Mouse (Mus musculus) heart, adult 11 months (tissue): ENCODE data around the gene Lpar2.

Experiments
- DNase-seq: peaks from one replicate; pipeline ENCODE4 v3.0.0; 2022

Gene Lpar2

GRCm38 (mm10) chr8:69822386-69823191 lies at the start of gene Lpar2:
TSS of gene Lpar2 (plus strand) at chr8:69822429.
- peak; percentile 94 for DNase-seq

GRCm38 (mm10) chr8:69774503-69775148 lies 47.6 kb upstream of the Lpar2 start, which contains the start of gene Gm20422:
TSS of gene Gm20422 (minus strand) at chr8:69774886.
- peak; percentile 99 for DNase-seq

DNA sequence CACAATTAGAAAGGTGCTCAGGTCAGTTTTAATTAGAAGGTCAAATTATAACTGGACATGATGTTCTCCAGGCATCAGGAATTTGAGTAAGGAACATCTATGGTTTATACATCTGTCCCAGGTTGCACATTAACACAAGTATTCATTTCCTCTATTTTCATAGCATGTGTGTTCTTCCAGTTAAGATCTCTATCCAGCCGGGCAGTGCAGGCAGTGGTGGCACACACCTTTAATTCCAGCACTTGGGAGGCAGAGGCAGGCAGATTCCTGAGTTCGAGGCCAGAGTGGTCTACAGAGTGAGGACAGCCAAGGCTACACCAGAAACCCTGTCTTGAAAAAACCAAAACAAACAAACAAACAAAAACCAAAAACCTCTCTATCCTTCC lies 47.1 kb upstream of the Lpar2 start:
- DNase-seq, result no peak

DNA sequence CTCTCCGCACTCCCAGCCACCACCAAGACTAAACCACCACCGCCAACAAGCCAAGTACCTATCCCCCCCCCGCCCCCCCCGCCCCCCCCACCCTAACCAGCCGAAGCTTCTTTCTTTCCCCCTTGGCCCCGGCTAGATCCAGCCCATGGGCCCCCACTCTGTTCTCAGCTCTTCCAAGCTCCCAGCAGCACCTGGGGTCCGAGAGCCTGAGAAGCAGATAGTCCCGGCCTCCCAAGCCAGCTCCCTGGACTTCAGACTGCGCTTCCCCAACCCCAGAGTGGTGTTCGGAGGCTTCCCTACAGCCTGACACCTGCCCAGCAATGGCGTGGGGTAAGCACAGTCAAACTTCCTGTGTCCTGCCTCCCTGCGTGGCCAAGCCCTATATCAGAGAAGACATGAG lies 45.1 kb upstream of the Lpar2 start:
- DNase-seq, result peak; percentile 79

DNA sequence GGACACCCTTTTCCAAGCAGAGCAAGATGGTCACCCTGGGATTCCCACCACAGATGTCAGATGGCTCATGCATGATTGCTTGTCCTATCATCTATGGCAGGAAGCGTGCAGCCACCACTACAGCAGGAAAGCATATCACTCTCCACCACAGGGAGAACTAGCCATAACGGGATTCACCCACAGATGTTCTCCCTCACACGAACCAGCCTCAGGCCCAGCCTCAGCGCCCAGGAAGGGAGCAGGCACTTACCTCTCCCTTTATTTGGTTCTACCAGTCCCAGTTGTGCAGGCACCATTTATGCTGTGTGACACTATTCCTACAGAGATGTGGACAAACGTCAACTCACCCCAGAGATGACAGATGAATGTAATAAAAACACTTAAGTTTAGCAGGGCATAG lies 33.1 kb upstream of the Lpar2 start:
- DNase-seq, result peak; percentile 69

- DNase-seq, result peak; percentile 71
Measured at GRCm38 (mm10) chr8:69789731-69790130, 32.5 kb upstream of the Lpar2 start.

- DNase-seq, result peak; percentile 66
Measured at GRCm38 (mm10) chr8:69790364-69790763, 31.9 kb upstream of the Lpar2 start.

DNA sequence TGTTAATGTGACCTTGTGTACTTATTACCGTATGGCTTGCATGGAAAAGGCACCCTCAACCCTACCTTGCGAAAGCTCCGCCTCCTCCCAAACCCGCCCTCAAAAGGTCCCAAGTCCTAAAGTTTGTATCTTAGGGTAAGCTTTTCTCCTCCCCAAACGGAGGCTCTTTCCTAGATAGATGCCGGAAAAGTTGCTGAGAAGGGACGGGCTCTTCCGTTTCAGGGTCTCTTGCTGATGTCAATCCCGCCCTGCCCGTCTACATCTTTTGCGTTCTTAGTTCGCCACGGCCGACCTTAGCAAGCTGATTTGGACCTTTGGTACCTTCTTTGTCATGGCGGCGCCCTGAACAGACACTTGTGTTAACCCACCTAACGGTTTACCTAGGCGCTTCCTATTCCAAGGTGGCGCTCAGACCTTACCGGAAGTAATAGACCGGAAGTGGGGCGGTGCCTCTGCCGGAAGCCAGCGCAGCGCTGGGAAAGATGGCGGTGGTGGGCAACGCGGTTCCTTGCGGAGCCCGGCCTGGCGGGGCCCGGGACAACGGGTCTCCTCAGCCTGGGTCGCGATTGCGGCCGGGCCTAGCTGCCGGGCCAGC lies 31.4 kb upstream of the Lpar2 start, which contains the start of the genes Atp13a1 and Zfp866:
TSS of gene Atp13a1 (plus strand) at position 391 of the 595 bp plus-strand sequence.
TSS of gene Zfp866 (minus strand) at position 406 of the 595 bp plus-strand sequence.
- peak; percentile 98 for DNase-seq

DNA sequence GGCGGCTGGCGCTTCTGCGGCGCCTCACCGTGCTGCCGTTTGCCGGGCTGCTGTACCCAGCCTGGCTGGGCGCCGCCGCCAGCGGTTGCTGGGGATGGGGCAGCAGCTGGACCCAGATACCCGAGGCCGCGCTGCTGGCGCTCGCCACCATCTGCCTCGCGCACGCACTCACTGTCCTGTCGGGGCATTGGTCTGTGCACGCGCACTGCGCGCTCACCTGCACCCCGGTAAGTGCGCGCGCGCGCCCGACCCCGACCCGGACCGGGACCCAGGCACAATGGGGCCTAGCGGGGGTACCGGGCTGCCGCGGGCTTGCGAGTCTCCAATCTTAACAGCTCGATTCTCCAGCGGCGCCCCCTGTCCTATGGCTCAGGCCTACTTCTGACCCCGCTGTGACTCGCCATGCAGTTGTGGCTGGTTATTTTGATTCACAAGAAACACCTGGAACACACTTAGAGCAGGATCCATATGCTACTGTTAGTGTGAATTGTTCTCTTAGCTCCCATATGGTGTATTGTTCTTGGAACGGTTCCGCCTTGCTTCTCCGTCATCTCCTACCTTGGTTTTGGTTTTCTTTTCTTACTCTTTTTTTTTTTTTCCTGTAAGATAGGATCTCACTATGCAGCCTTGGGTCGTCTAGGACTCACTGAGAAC lies 30.7 kb upstream of the Lpar2 start:
- DNase-seq, result peak; percentile 96

DNA sequence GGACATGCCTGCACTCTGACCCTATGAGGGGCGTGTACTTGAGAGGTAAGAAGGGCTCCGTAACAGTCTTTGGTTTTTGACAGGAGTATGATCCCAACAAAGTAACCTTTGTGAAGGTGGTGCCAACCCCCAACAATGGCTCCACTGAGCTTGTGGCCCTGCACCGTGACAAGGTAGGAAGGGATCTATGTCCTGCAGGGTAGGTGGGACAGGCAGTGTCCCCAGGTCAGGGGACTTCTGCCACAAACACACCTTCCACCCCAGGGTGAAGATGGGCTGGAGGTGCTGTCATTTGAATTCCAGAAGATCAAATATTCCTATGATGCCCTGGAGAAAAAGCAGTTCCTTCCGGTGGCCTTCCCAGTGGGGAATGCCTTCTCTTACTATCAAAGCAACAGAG lies 28.6 kb upstream of the Lpar2 start:
- peak; percentile 72 for DNase-seq

- peak; percentile 82 for DNase-seq
Measured at GRCm38 (mm10) chr8:69794096-69794495, 28.1 kb upstream of the Lpar2 start.

- peak; percentile 68 for DNase-seq
Measured at GRCm38 (mm10) chr8:69794901-69795300, 27.3 kb upstream of the Lpar2 start.

DNA sequence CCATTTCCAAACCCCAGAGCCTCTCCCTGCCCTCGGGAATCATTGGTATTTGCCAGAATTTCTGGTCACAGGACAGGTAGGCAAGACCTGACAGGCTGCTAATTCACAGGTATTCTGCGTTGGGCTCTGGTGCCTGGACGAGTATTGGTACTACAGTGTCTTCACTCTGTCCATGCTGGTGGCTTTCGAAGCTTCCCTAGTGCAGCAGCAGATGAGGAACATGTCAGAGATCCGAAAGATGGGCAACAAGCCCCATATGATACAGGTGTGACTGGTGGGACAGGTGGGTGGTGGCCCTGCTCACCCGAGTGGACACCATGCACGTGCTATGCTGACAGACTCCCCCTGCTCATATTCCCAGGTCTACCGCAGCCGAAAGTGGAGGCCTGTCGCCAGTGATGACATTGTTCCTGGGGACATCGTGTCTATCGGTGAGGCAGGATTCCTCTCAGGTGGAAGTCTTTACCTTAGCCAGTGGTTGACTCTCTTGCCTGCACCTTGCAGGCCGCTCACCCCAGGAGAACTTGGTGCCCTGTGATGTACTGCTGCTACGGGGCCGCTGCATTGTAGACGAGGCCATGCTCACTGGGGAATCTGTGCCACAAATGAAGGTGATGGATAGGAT lies 25.4 kb upstream of the Lpar2 start:
- DNase-seq, result peak; percentile 83

GRCm38 (mm10) chr8:69797661-69798060 lies 24.6 kb upstream of the Lpar2 start:
- peak; percentile 70 for DNase-seq

DNA sequence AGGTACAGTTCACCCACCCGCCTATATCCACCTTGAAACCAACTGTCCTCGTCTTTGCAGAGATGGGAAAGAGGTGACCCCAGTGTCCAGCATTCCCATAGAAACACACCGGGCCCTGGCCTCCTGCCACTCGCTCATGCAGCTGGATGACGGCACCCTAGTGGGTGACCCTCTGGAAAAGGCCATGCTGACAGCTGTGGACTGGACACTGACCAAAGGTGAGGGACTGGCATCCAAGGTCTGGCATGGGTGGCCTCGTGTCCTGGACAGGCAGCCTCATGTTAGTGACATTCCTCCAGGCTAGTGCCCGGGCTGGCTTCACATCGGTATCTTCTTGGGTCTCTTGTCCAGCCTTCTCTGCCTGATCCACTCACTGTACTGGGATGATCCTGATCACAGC lies 23.0 kb upstream of the Lpar2 start:
- DNase-seq, result peak; percentile 81

DNA sequence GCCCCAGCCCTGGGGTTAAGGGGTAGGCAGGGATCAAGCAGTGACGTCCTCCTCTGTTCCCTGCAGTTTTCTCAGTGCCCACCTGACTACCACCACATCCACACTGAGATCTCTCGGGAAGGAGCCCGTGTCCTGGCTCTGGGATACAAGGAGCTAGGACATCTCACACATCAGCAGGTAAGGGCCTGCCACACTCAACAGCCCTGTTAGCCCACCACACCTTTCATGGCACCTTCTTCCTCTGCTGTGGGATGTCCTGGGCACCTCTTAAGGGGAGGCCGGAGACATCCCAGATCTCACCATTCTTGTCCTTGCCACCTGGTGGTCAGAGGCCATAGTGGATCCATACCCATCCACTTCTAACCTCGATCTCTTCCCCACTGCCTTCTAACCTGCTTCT lies 22.3 kb upstream of the Lpar2 start:
- DNase-seq, result peak; percentile 78

- DNase-seq, result no peak
Measured at GRCm38 (mm10) chr8:69801796-69802195, 20.4 kb upstream of the Lpar2 start.

DNA sequence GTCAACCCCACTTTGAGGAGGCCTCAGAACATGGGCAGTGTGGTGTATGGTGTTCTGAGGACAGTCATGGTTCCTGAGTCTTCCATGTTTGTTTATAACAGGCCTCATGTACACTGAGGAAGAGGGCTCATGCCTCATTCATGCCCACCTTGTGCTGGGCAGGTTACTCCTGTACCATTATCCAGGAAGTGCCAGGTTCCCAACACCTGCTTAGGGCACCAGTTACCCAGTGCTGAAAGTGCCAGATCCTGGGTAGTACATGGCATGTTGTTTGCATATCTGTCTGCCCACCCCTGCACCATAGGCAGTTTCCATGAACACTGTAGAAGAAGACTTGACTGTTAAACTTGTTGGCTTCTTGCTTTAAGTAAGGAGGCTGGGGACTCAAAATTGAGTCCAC lies 20.0 kb upstream of the Lpar2 start:
- peak; percentile 77 for DNase-seq

DNA sequence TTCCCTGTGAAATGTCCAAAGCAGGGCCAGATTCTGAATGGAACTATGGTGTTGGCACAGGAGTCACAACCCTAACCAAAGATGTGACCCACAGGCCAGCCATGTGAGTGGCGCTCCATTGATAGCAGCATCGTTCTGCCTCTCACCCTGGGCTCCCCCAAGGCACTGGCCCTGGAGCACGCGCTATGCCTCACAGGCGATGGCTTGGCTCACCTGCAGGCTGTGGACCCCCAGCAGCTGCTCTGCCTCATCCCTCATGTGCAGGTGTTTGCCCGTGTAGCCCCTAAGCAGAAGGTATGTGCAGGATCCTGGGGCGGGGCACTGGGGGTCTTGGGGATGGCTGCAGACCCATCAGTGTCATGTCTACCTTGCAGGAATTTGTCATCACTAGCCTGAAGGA lies 18.9 kb upstream of the Lpar2 start:
- peak; percentile 85 for DNase-seq

DNA sequence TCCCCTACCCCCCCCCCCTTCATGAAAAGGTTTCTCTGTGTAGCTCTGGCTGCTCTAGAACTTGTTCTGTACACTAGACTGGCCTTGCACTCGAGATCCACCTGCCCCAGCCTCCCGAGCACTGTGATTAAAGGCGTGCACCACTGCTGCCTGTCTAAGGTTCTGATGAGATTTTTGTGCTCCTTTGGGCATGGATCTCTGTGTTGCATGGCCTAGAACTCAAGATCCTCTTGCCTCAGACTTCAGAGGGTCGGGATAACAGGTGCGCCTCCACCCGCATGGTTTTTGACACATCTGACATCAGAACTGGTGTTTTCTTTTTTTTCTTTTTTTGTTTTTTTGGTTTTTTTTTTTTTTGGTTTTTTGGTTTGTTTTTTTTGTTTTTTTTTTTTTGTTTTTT lies 17.7 kb upstream of the Lpar2 start:
- DNase-seq, result peak; percentile 56

- no peak for DNase-seq
Measured at GRCm38 (mm10) chr8:69805086-69805485, 17.1 kb upstream of the Lpar2 start.

- peak; percentile 87 for DNase-seq
Measured at GRCm38 (mm10) chr8:69805491-69805890, 16.7 kb upstream of the Lpar2 start.

DNA sequence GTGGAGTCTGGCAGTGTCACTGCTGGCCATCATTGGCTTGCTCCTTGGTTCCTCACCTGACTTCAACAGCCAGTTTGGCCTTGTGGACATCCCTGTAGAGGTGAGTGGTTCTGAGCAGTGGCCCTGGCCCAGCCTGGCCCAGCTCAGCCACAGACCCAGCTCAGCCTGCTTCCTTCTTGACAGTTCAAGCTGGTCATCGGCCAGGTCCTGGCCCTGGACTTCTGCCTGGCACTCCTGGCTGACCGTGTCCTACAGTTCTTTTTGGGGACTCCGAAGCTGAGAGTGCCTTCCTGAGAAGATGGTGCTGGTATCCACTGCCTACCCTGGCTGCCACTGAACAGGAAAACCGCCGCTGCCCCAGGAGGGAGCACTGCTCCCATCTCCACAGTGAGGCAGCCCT lies 15.0 kb upstream of the Lpar2 start:
- peak; percentile 90 for DNase-seq
